In the genomic region with DNA sequence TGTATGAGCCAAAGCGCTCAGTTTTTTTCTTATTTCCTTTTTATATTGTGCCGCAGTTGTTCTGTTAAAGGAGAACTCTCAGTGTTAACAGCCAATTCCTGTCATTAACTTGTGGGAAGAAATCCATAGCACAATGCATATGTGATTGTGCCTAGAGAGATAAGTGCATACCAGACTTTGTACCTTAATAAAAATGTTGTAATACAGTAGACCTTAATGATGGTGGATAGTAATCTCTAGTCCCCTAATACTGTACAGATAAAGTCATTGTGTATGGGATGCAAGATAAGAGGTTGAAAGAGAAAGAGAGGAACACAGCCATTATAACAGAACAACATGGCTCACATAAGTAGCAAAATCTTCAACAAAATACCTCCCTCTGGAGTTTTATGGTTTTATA, we compare ENCODE assay signal across 16 mouse cellular contexts.
"Had no signal": no experiment of that assay in that cellular context is flagged by ENCODE, and none has a peak within 500 bp of the region (broad histone marks: within the 10 kb centered on the region; RNA-seq: fewer than 3 reads in every experiment).

No protein-coding gene starts in this region.

- H3K4me1 ChIP-seq: neural tube, embryonic 13.5 days; neural tube, embryonic 15.5 days; stomach, embryonic 15.5 days had no signal

- H3K9me3 ChIP-seq: neural tube, embryonic 13.5 days; neural tube, embryonic 15.5 days; stomach, embryonic 15.5 days had no signal

- H3K27ac ChIP-seq: neural tube, embryonic 13.5 days; neural tube, embryonic 15.5 days; stomach, embryonic 15.5 days; stomach, postnatal 0 days had no signal

- H3K4me3 ChIP-seq: neural tube, embryonic 13.5 days; neural tube, embryonic 15.5 days; stomach, embryonic 15.5 days had no signal

- H3K4me2 ChIP-seq: neural tube, embryonic 13.5 days; neural tube, embryonic 15.5 days; stomach, embryonic 15.5 days had no signal

- H3K27me3 ChIP-seq: neural tube, embryonic 15.5 days; stomach, embryonic 15.5 days had no signal

- H3K36me3 ChIP-seq: neural tube, embryonic 13.5 days; neural tube, embryonic 15.5 days; stomach, embryonic 15.5 days had no signal

- DNase-seq: retina, postnatal 1 day; right cerebral cortex, adult 18-20 months; right cerebral cortex, postnatal 14 days; right cerebral cortex, postnatal 25 days; right cerebral cortex, postnatal 4 days; spleen, adult 18-20 months; thymus, adult 18-20 months; thymus, adult 2 months; thymus, postnatal 14 days; thymus, postnatal 25 days; thymus, postnatal 36 days; thymus, postnatal 4 days had no signal

- H3K9ac ChIP-seq: neural tube, embryonic 13.5 days; neural tube, embryonic 15.5 days; stomach, embryonic 15.5 days had no signal
